Mouse (Mus musculus): ENCODE results near the gene Gm38393. TPM values are rescaled to one million over a fixed set of nuclear protein-coding genes. Genes with fewer than 3 reads are reported as not detected.
A peak's percentile ranks its signal among the peaks of the same experiment; 100 is the strongest.

The Gm38393 gene
- total RNA-seq (2021): 10 to 100 TPM in 1 of 2 experiments, 1 to 10 TPM in 1; 6.9 to 10.6 TPM
- long read RNA-seq, experiment 1: 0 reads
- long read RNA-seq, experiment 2: 0 reads

GRCm38 (mm10) chr7:60004606-60005330 is at the start of gene Gm38393, which contains the start of gene Snurf:
Gene Gm38393 (minus strand): TSS chr7:60005064.
Gene Snurf (minus strand): TSS chr7:60005049.
- peak; percentile 58 to 73 for DNase-seq
- intact Hi-C loops (cut with DNase I): no loop called here

GRCm38 (mm10) chr7:60047481-60048201 is 42.8 kb upstream of the Gm38393 start:
- DNase-seq: peak in 1 of 2 experiments; percentile 0
- intact Hi-C loops (cut with DNase I): no loop called here

DNA sequence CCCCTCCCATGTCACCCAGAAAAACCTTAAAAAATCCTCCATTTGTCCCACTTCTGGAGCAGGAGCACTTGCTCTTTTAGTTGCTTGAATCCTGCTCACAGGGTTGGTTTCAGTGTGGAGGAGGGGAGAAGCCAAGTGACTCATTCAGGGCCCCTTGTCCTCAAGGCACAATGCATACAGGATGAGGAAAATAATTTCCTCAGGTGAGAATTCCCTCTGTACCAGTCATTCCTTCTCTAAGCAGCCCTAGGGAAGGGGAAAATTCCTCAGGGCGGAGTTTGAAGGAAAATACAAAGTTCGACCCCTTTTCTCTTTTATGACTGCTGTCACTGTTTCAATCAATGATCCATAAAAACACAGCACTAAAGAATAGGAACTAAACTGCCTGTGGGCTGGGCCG is 8.3 kb upstream of the Gm38393 start:
- intact Hi-C loops (cut with DNase I): no loop called here
- DNase-seq: no peak

- DNase-seq: no peak
- intact Hi-C loops (cut with DNase I): no loop called here
These were observed 3.0 kb upstream of the Gm38393 start for GRCm38 (mm10) chr7:60007727-60008360.

- intact Hi-C loops (cut with DNase I): no loop called here
- DNase-seq: no peak
These were observed 1.4 kb upstream of the Gm38393 start for GRCm38 (mm10) chr7:60006262-60006661.

- DNase-seq: peak; percentile 6 to 11
- intact Hi-C loops (cut with DNase I): no loop called here
These were observed 801 bp downstream of the Gm38393 start for GRCm38 (mm10) chr7:60003921-60004605.

GRCm38 (mm10) chr7:60003006-60003865 is 1.6 kb downstream of the Gm38393 start:
- DNase-seq: peak in 1 of 2 experiments; percentile 3
- intact Hi-C loops (cut with DNase I): no loop called here

DNA sequence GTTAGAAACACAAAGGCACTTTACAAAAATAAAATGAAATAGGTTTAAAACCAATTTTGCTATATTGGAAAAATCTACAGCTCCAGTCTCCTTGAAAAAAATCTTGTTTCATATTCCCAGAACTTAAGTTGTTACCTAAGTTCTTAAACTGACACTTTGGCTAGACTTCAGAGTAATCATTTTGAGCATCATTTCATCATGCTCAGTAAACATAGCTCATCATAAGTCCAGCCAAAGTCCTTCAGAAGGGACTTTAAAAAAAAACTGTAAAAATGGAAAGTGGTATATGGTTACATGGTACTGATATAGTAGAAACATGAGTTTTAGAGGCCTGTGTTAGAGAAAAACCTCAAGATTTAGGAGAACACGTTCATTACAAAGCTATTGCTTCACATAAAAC is 26.2 kb downstream of the Gm38393 start:
- intact Hi-C loops (cut with DNase I): no loop called here
- no peak for DNase-seq

Other genes starting within 250 kb of the Gm38393 start
- gene Snurf, start within 50 bp of the Gm38393 start, total RNA-seq (2021): 100 to 1,000 TPM; 355 to 375 TPM
- gene Snrpn, start 135.2 kb upstream of the Gm38393 start, total RNA-seq (2021): 100 to 1,000 TPM; 134 to 144 TPM